Mouse (Mus musculus) neutrophil, adult 65 days (primary cell): ENCODE data around the gene Mettl13. TPM values are rescaled to one million over a fixed set of nuclear protein-coding genes. Genes with fewer than 3 reads are reported as not detected.

ENCODE experiments used
- total RNA-seq: library from RNA; stranded (reverse); gene quantifications from 2 replicates; pipeline ENCODE4 v1.2.4, GENCODE M21; 2023

Gene Mettl13
- total RNA-seq: 2.9 and 6.1 TPM in 2 replicates

GRCm38 (mm10) chr1:162548016-162548916 is at the start of gene Mettl13:
TSS of gene Mettl13 (minus strand) at chr1:162548551.

GRCm38 (mm10) chr1:162570260-162570748 is 22.0 kb upstream of the Mettl13 start, which contains the start of gene Vamp4:
TSS of gene Vamp4 (plus strand) at chr1:162570515.

Other genes starting within 250 kb of the Mettl13 start
- not detected in 2 replicates for gene Dnm3, start 70.5 kb downstream of the Mettl13 start, total RNA-seq
- gene Vamp4, start 22.0 kb upstream of the Mettl13 start, total RNA-seq: 91.0 and 128 TPM in 2 replicates
- gene Myoc, start 90.6 kb upstream of the Mettl13 start, total RNA-seq: not detected in 2 replicates
- not detected in 2 replicates for gene Myocos, start 109.7 kb upstream of the Mettl13 start, total RNA-seq
- 169 and 204 TPM in 2 replicates for gene Prrc2c, start 192.0 kb upstream of the Mettl13 start, total RNA-seq